Mouse (Mus musculus): Measurements from ENCODE around the gene Git2.

DNA sequence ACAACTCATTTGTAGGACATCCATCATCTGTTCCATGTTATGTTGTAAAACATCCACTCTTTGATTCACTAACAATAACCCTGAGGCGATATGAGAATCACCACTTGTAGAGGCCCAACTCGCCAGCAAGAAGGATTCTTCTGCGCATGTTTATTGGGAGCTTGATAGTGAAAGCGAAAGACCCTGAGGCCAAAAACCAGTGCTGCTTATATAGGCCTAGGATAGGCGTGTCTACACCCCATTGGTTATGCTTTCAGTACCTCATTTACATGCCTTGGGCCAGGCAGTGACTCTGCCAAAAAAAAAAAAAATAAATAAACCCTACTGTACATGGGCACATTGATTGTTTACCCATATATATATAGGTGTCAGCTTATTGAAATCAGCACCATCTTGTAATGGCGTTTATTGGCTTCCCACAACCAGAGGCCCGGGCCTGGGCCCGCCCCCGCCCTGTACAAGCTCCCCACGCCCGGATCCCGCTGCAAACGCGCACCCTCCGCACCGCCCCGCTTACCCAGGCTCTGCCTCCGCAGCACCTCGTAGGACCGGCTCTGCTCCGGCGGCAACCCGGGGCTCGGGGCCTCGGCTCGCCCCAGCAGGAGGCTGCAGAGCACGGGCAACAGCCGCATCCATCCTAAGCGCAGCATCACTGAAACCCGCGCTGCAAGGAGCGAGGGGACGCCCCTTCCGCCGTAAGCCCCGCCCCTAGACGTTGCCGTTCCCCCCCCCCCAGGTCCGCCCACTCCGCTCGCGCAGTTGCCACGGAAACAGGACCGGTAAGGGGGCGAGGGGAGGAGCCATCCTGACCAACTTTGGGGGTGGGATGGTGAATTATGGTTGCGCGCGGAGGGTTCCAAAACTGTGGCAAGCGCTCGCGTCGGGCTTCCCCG, 47.7 kb upstream of the Git2 start, which contains the start of gene 1500011B03Rik:
- TF ChIP-seq CTCF (IDR thresholded peaks at IDR 0.05; ENCODE audit: low read depth): no peak
- no peak for TF ChIP-seq EP300 (IDR thresholded peaks at IDR 0.05; ENCODE audit: low read depth)
